Mouse (Mus musculus) stomach, postnatal 0 days (tissue): ENCODE measurements around the gene Plekhh2. TPM values are rescaled to one million over a fixed set of nuclear protein-coding genes. Genes with fewer than 3 reads are reported as not detected.

Source experiments
- ATAC-seq: fragments of 200-750 bp; cut with Nextera tagmentation; 2 replicates; pipeline ENCODE4 v1.8.0; 2017; ENCODE audit not compliant: low FRiP score, low TSS enrichment
- DNase-seq: peaks from one replicate; pipeline ENCODE4 v3.0.0-alpha.2; 2016; ENCODE audit warnings: low spot score
- H3K27ac ChIP-seq: fragments of 300-500 bp; sonication (generic); replicated peaks from 2 replicates; pipeline ENCODE4 v1.5.1; 2014; ENCODE audit warnings: mild to moderate bottlenecking, control low read depth
- H3K27me3 ChIP-seq: fragments of 300-500 bp; sonication (generic); 2 replicates; pipeline ENCODE4 v1.6.1; 2014; ENCODE audit warnings: low read length; ENCODE audit not compliant: control insufficient read depth, insufficient read depth
- H3K36me3 ChIP-seq: fragments of 300-500 bp; sonication (generic); 2 replicates; pipeline ENCODE4 v1.6.1; 2014; ENCODE audit warnings: low read length, mixed read lengths; ENCODE audit not compliant: control insufficient read depth, insufficient read depth
- H3K4me1 ChIP-seq: fragments of 300-500 bp; sonication (generic); replicated peaks from 2 replicates; pipeline ENCODE4 v1.6.1; 2014; ENCODE audit warnings: antibody characterized with exemption; ENCODE audit not compliant: control insufficient read depth, insufficient read depth
- H3K4me2 ChIP-seq: fragments of 300-500 bp; sonication (generic); replicated peaks from 2 replicates; pipeline ENCODE4 v1.6.1; 2014; ENCODE audit warnings: low read depth, mild to moderate bottlenecking, control low read depth, moderate library complexity
- H3K4me3 ChIP-seq: fragments of 300-500 bp; sonication (generic); 2 replicates; pipeline ENCODE4 v1.5.1; 2014; ENCODE audit warnings: low read depth, low read length, control low read depth
- H3K9ac ChIP-seq: fragments of 300-500 bp; sonication (generic); 2 replicates; pipeline ENCODE4 v1.6.1; 2014; ENCODE audit warnings: mild to moderate bottlenecking, low read length, control low read depth, mixed read lengths
- H3K9me3 ChIP-seq: fragments of 300-500 bp; sonication (generic); 2 replicates; pipeline ENCODE4 v1.6.1; 2016; ENCODE audit warnings: low read length; ENCODE audit not compliant: control insufficient read depth
- CTCF ChIP-seq: IDR thresholded peaks from 2 replicates; pipeline ENCODE4 v1.5.1; 2016; ENCODE audit warnings: antibody characterized with exemption, low read depth, mild to moderate bottlenecking, moderate library complexity
- EP300 ChIP-seq: optimal IDR thresholded peaks from 2 replicates; pipeline ENCODE3; 2016; ENCODE audit warnings: antibody characterized with exemption
- WGBS: fragments of 180-500 bp; shearing (Covaris S2); extraction: QIAGEN DNeasy Blood & Tissue Kit; methylation state at CpG from one replicate; pipeline ENCODE4 v1.1.7; 2014; 5-methylcytosine and 5-hydroxymethylcytosine counted together
- polyA plus RNA-seq: library from polyadenylated mRNA; unstranded; fragments of >200 nt; fragmentation: Nextera tagmentation; extraction: Ambion mirVana; gene quantifications from 2 replicates; pipeline ENCODE4 v1.2.1, GENCODE M21; 2015

Gene Plekhh2
- polyA plus RNA-seq, 1 experiment from 2014 or later = 2.4 TPM

- no peak overlapping the region for H3K4me3 ChIP-seq
- H3K27me3 ChIP-seq = no peaks in the 10 kb centered on the region
- no peaks in the 10 kb centered on the region for H3K4me1 ChIP-seq
- TF ChIP-seq EP300 = no peak
- no peak for TF ChIP-seq CTCF
- H3K36me3 ChIP-seq = no peaks in the 10 kb centered on the region
- no peak overlapping the region for H3K9ac ChIP-seq
- H3K27ac ChIP-seq = no peak overlapping the region
- ATAC-seq (no peak), DNase-seq (no peak)
- no peak overlapping the region for H3K4me2 ChIP-seq
- H3K9me3 ChIP-seq = no peaks in the 10 kb centered on the region
- 88% methylated on average over 3 of the region's 3 CpGs for WGBS
Observed at GRCm38 (mm10) chr17:84519346-84519745, 7.7 kb downstream of the Plekhh2 start.

GRCm38 (mm10) chr17:84520057-84520456, 8.4 kb downstream of the Plekhh2 start:
- Histone ChIP-seq H3K4me3 (no peak overlapping the region), H3K27me3 (no peaks in the 10 kb centered on the region), H3K27ac (no peak overlapping the region), H3K36me3 (no peaks in the 10 kb centered on the region), H3K4me1 (no peaks in the 10 kb centered on the region), H3K4me2 (no peak overlapping the region), H3K9ac (no peak overlapping the region), H3K9me3 (no peaks in the 10 kb centered on the region)
- TF ChIP-seq CTCF (no peak), EP300 (no peak)
- ATAC-seq (no peak), DNase-seq (no peak)

GRCm38 (mm10) chr17:84529356-84529755, 17.7 kb downstream of the Plekhh2 start:
- DNase-seq = no peak
- H3K9ac ChIP-seq = no peak overlapping the region
- no peak for TF ChIP-seq CTCF
- no peak for TF ChIP-seq EP300
- no peaks in the 10 kb centered on the region for H3K27me3 ChIP-seq
- H3K27ac ChIP-seq = no peak overlapping the region; the same call in 1 of the 2 replicates
- no peaks in the 10 kb centered on the region for H3K4me1 ChIP-seq
- H3K4me3 ChIP-seq = no peak overlapping the region
- H3K36me3 ChIP-seq = no peaks in the 10 kb centered on the region
- WGBS = 50% methylated on average over 4 of the region's 4 CpGs
- ATAC-seq = no peak
- no peak overlapping the region for H3K4me2 ChIP-seq
- H3K9me3 ChIP-seq = no peaks in the 10 kb centered on the region

- WGBS = 40% methylated on average over 3 of the region's 3 CpGs
- TF ChIP-seq CTCF (no peak), EP300 (no peak)
- ATAC-seq (no peak), DNase-seq (no peak)
- H3K27me3 ChIP-seq = no peaks in the 10 kb centered on the region
- H3K4me3 ChIP-seq = no peak overlapping the region
- no peak overlapping the region for H3K27ac ChIP-seq
- no peak overlapping the region for H3K9ac ChIP-seq
- H3K4me1 ChIP-seq = no peaks in the 10 kb centered on the region
- no peak overlapping the region for H3K4me2 ChIP-seq
- no peaks in the 10 kb centered on the region for H3K9me3 ChIP-seq
- H3K36me3 ChIP-seq = no peaks in the 10 kb centered on the region
Observed at GRCm38 (mm10) chr17:84530202-84530796, 18.6 kb downstream of the Plekhh2 start.

GRCm38 (mm10) chr17:84532909-84533499, 21.3 kb downstream of the Plekhh2 start:
- H3K9ac ChIP-seq = no peak overlapping the region
- ATAC-seq = no peak
- H3K27me3 ChIP-seq = no peaks in the 10 kb centered on the region
- H3K36me3 ChIP-seq = no peaks in the 10 kb centered on the region
- no peaks in the 10 kb centered on the region for H3K4me1 ChIP-seq
- no peaks in the 10 kb centered on the region for H3K9me3 ChIP-seq
- DNase-seq = no peak
- WGBS = 26% methylated on average over 8 of the region's 8 CpGs
- H3K27ac ChIP-seq = no peak overlapping the region
- no peak overlapping the region for H3K4me3 ChIP-seq
- no peak overlapping the region for H3K4me2 ChIP-seq
- TF ChIP-seq CTCF (no peak), EP300 (no peak)

- Histone ChIP-seq H3K9ac (no peak overlapping the region), H3K4me2 (no peak overlapping the region), H3K27me3 (no peaks in the 10 kb centered on the region), H3K4me3 (no peak overlapping the region), H3K9me3 (no peaks in the 10 kb centered on the region), H3K36me3 (no peaks in the 10 kb centered on the region), H3K27ac (no peak overlapping the region), H3K4me1 (no peaks in the 10 kb centered on the region)
- no peak for TF ChIP-seq CTCF
- TF ChIP-seq EP300 = no peak
- ATAC-seq (no peak), DNase-seq (no peak)
- 65% methylated on average over 4 of the region's 4 CpGs for WGBS
Observed at GRCm38 (mm10) chr17:84533841-84534240, 22.1 kb downstream of the Plekhh2 start.
